Mouse (Mus musculus) yolk sac, embryonic 10.5 days (tissue): ENCODE data around the gene Gca.
"Not testable (repeated sequence)": the region's sequence is repeated elsewhere in the genome, so short reads cannot be mapped to it uniquely, and the experiment has no call there.

Source experiments
- DNase-seq: peaks from one replicate; pipeline ENCODE4 v3.0.0-alpha.2; 2017; ENCODE audit warnings: low spot score

Gene Gca

GRCm38 (mm10) chr2:62670301-62670700 is 6.2 kb downstream of the Gca start:
- DNase-seq = no peak

GRCm38 (mm10) chr2:62670767-62671166 is 6.7 kb downstream of the Gca start:
- no peak for DNase-seq

DNA sequence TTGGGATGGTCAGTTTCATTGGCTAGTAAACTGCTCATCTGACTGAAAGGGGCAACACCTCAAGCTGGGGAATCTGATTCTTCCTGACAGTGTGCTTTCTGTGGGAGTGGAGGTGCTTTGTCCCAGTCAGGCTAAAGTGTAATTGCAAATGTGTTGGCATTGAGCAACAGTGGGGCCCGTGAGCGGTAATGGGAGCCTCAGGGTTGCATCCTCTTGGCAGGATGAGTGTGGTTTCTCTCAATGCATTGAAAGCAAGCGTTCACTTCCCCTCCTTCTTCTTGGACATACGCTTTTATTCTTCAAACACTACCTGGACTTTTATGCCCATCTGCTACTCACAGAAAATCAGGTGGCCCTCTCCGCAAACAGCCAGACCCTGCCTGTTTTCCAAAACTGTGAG is 8.7 kb downstream of the Gca start:
- no peak for DNase-seq

DNA sequence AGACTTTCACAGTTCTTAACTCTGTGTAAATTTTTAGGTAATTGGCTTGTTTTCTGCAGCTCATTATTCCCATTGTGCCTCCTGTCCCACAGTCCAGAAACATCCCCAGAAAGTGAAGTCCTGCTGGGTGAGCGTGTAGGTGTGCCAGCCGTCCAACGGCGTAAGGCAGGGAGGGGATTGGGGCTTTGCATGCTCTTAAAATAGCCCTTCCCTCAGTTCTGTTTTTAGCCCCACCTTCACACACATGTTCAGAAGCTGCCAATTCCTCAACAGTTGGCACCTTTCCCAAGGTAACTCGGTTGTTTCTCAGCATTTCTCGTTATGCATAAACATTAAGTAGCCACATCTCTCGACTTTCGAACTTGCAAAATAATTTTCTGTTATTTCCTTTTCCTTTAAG is 17.6 kb downstream of the Gca start:
- DNase-seq = no peak

DNA sequence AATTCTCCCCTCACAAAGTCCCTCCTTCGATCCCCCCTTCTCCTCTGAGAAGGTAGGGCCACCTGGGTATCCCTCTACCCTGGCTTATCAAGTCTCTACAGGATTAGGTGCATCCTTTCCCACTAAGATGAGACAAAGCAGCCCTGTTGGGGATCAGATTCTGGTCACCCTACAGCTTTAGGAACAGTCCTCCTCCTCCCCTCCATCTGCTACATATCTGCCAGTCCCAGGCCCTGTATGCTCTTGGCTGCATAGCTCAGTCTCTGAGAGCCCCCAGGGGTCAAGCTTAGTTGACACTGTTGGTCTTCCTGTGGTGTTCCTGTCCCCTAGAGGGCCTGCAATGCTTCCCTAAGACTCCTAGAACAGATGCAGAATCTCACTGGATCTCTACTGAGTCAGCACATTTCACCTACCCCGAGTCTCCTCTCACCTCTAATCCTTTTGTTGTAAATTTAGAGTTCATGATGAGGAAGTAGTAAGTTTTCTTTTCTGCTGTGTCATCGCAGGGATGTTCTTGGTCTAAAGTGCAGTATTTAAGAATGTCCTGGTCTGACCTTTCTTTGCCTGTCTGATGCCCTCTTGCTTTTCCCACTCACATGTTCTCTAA is 21.0 kb downstream of the Gca start:
- DNase-seq = no peak

DNA sequence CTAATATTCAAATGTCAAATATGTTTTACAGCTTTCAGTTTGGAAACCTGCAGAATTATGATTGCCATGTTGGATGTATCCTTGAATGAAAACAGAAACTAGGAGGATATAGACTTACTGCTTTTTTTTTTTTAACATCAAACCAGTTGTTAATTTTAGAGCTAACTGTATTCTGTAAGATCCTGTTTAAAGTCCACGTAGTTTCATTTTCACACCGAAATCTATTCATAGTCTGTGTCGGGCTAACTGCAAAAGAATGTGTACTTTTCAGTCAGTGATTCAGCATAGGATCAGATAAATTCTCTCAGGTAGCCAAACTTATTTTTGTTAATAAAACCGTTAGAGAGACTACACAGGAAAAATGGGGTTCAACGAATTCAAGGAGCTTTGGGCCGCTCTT is 21.8 kb downstream of the Gca start:
- no peak for DNase-seq

DNA sequence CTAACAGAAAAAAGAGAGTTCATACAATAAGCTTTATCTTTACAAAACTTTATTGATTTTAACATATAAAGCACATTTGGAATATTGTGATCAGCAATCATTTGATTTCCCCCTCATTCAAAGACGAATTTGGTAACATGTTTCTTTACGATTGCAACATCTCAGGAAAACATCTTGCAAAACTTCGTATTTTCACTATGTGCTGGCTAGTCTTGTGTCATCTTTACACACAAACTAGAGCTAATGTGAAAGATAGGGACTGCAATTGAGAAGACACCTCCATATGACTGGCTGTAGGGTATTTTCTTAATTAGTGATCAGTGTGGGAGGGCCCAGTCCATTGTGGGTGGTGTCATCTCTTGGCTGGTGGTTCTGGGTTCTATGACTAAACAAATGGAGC is 42.2 kb downstream of the Gca start:
- DNase-seq = no peak

- no peak for DNase-seq
These were observed 45.5 kb downstream of the Gca start for GRCm38 (mm10) chr2:62709633-62710032.

- DNase-seq = not testable (repeated sequence)
These were observed 50.3 kb downstream of the Gca start for GRCm38 (mm10) chr2:62714362-62714761.

DNA sequence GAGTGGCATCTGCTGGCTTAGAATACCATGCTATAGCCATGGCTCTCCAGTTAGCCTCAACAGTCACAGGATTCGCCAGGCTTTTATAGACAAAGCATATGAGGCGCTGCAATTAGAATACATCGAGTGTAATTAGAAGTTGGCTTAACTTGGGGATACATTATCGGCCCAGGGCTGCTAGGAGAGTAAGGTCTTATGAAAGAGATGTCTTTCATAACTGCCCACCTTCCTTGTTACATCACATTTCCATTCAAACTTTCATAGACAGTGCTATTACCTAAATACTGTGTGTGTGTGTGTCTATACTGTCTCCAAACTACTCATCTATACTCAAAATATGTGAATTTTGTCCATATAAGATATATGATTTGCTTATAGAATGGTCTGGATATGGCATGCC is 51.2 kb downstream of the Gca start:
- no peak for DNase-seq

DNA sequence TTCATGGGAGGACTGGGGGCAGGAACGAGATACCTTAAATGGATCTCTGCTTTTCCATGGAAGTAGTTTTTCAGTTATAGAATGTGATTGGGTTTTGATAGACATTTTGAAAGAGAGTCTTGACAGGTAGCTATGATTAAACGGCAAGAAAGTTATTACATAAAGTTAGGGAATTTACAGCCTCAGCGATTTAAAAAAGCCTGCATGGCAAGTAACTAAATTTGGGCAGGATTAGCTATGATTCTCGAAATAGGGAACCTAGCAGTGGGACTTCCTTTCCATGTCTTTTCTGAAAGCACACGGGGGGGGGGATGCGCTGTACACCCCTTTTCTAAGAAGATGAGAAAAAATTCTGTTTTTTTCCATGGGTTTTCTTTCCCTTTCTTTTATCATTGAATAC is 53.2 kb downstream of the Gca start:
- DNase-seq = no peak

- DNase-seq = no peak
These were observed 54.3 kb downstream of the Gca start for GRCm38 (mm10) chr2:62718411-62718810.

DNA sequence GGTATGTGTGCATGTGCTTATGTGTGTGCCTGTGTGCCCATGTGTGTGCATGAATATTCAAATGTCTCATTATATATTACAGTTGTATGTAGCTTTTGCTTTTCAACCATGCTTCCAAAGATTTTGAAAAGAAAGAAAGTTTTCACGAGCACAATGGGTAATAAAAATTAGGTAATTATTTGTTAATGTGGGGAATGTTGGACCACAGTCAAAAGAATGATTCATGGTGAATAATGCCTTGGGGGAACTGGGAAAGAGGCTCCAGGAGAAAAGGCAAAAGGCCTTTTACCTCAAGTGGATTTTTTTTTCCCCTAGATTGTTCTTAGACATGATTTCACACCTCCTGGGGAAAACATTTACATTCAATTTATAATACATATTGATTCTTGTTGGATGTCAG is 61.9 kb downstream of the Gca start:
- no peak for DNase-seq

GRCm38 (mm10) chr2:62727732-62728131 is 63.6 kb downstream of the Gca start:
- DNase-seq = no peak

DNA sequence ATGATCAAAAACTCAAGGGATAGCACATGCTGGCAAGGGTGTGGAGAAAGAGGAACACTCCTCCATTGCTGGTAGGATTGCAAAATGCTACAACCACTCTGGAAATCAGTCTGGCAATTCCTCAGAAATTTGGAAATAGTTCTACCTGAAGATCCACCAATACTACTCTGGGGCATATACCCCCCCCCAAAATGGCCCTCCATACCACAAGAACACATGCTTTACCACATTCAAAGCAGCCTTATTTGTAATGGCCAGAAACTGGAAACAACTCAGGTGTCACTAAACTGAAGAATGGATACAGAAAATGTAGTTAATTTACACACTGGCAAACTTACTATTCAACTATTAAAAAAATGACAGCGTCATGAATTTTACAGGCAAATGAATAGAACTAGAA is 66.6 kb downstream of the Gca start:
- no peak for DNase-seq

GRCm38 (mm10) chr2:62743098-62743497 is 79.0 kb downstream of the Gca start:
- no peak for DNase-seq
